ENCODE assay signal across 7 mouse cellular contexts in genomic region chr9:124257200-124258066, GRCm38 (mm10). TPM values are rescaled to one million over a fixed set of nuclear protein-coding genes. Genes with fewer than 3 reads are reported as not detected.
DNase-seq lines count a peak whose midpoint lies in the region; ATAC-seq lines count a peak whose summit lies in the region.

No protein-coding gene starts in this region.

- peak; percentile 75 for ATAC-seq in heart, embryonic 12.5 days (ENCODE audit: insufficient number of reproducible peaks, low FRiP score)
- peak; percentile 47; the same call in 1 of the 2 replicates for ATAC-seq in liver, embryonic 15.5 days (ENCODE audit: insufficient read depth)

- no peaks in the 10 kb centered on the region for H3K27me3 ChIP-seq in heart, embryonic 12.5 days (replicated peaks)
- H3K27me3 ChIP-seq in liver, embryonic 15.5 days: no peaks in the 10 kb centered on the region

- H3K9ac ChIP-seq in heart, embryonic 12.5 days: no peak overlapping the region
- H3K9ac ChIP-seq in liver, embryonic 15.5 days: no peak overlapping the region

- H3K27ac ChIP-seq in heart, embryonic 12.5 days (ENCODE audit: poor library complexity, severe bottlenecking): no peak overlapping the region
- no peak overlapping the region for H3K27ac ChIP-seq in liver, embryonic 15.5 days (replicated peaks)

- peak; percentile 35 for DNase-seq in thymus, postnatal 14 days
- no peak for DNase-seq in thymus, postnatal 25 days
- peak; percentile 83 for DNase-seq in c-Kit-positive CD71-positive TER-119-negative erythroid progenitor cells, embryonic 14.5 days (ENCODE audit: low read depth)
- DNase-seq in spleen, postnatal 4 days (ENCODE audit: low spot score in 2 of 2): peak; percentile 58 to 83
- no peak for DNase-seq in left cerebral cortex, postnatal 25 days (ENCODE audit: low spot score in 2 of 2)

- H3K9me3 ChIP-seq in heart, embryonic 12.5 days (replicated peaks): peaks cover 16% of the 10 kb centered on the region
- peaks cover 12% of the 10 kb centered on the region for H3K9me3 ChIP-seq in liver, embryonic 15.5 days (replicated peaks)

- H3K4me3 ChIP-seq in heart, embryonic 12.5 days: no peak overlapping the region
- H3K4me3 ChIP-seq in liver, embryonic 15.5 days (replicated peaks): no peak overlapping the region

- H3K36me3 ChIP-seq in heart, embryonic 12.5 days: no peaks in the 10 kb centered on the region
- no peaks in the 10 kb centered on the region for H3K36me3 ChIP-seq in liver, embryonic 15.5 days (replicated peaks)

- no peak overlapping the region for H3K4me2 ChIP-seq in heart, embryonic 12.5 days
- H3K4me2 ChIP-seq in liver, embryonic 15.5 days: no peak overlapping the region

- WGBS in heart, embryonic 12.5 days: 40% methylated on average over 1 of the region's 1 CpGs
- 26% methylated on average over 1 of the region's 1 CpGs for whole genome bisulfite sequencing in liver, embryonic 15.5 days (ENCODE audit: insufficient replicate concordance)

- no peaks in the 10 kb centered on the region for H3K4me1 ChIP-seq in heart, embryonic 12.5 days (replicated peaks)
- no peaks in the 10 kb centered on the region for H3K4me1 ChIP-seq in liver, embryonic 15.5 days (replicated peaks)

- intact Hi-C loops in left cerebral cortex, postnatal 25 days (cut with DNase I): loop anchor here (2.0 kb wide), 1 partner anchor 55 kb away; the partner anchor contains the start of gene 2010315B03Rik

RNA-seq across cellular contexts. Expression of gene 2010315B03Rik, which starts 55.1 kb away (rescaled TPM):
- 6.9 and 7.3 TPM in 2 replicates for polyA plus RNA-seq in heart, embryonic 12.5 days (2016; fragmentation: Nextera tagmentation; extraction: Ambion mirVana)
- polyA plus RNA-seq in liver, embryonic 15.5 days (2015; fragmentation: Nextera tagmentation; extraction: Ambion mirVana): 3.8 TPM in 2 replicates
- total RNA-seq in left cerebral cortex, postnatal 25 days (2021): 10 to 100 TPM; 15.7 to 23.2 TPM

Comparison
In these comparisons a context has a peak if more than half of its experiments do, and no peak if none do; other contexts are left out.
1. DNase-seq: peak in thymus, postnatal 14 days (single experiment), c-Kit-positive CD71-positive TER-119-negative erythroid progenitor cells, embryonic 14.5 days (single experiment) and spleen, postnatal 4 days (2 of 2); none in thymus, postnatal 25 days (single experiment) and left cerebral cortex, postnatal 25 days (0 of 2).